7 mouse cellular contexts compared by ENCODE assay signal in the genomic region with DNA sequence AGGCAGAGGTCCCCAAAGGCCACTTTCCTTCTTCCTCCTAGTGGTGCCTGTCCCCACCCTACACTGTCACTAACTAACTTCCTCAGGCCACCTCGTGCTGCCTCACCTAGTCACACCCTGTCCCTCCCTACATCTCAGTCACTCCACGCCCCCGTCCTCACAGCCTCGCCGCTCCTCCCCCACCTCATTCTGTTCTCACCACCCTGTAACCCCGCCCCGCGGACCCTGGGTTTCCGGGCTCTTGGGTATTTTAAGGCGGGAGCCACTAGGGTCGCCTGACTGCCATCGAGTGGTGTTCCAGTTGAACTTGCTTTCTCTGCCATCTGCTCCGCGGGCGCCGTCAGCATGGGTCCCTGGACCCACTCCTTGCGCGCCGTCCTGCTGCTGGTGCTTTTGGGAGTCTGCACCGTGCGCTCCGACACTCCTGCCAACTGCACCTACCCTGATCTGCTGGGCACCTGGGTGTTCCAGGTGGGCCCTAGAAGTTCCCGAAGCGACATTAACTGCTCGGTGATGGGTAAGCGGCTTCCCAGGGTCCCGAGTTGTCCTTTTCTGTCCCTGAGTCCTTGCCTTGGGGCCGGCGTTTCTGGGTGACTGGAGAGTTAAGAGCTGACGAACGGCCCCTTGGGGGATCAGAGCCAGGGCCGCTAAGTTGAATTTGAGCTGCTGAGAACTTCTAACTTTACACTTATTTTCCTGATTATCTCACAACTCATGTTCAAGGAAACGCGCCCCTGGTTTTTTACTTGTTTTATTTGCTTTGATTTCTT. TPM values are rescaled to one million over a fixed set of nuclear protein-coding genes. Genes with fewer than 3 reads are reported as not detected.
DNase-seq lines count a peak whose midpoint lies in the region; ATAC-seq and TF ChIP-seq lines count a peak whose summit lies in the region.

TSS of gene Ctsc (plus strand) at position 228 of the 770 bp plus-strand sequence.

- peak within 1 kb of the TSS; percentile 88 for H3K4me2 ChIP-seq in embryonic facial prominence, embryonic 15.5 days (replicated peaks)
- peak within 1 kb of the TSS; percentile 87 for H3K4me2 ChIP-seq in limb, embryonic 13.5 days (replicated peaks)
- peak within 1 kb of the TSS; percentile 89 for H3K4me2 ChIP-seq in midbrain, embryonic 15.5 days

- no peaks in the 10 kb centered on the region for H3K4me1 ChIP-seq in embryonic facial prominence, embryonic 15.5 days
- peaks cover 9% of the 10 kb centered on the region for H3K4me1 ChIP-seq in limb, embryonic 13.5 days
- H3K4me1 ChIP-seq in midbrain, embryonic 15.5 days, result peaks cover 13% of the 10 kb centered on the region; the same call in 1 of the 2 replicates
- peaks cover 6% of the 10 kb centered on the region; the same call in 1 of the 2 replicates for H3K4me1 ChIP-seq in spleen, adult 2 months (ENCODE audit: control insufficient read depth, insufficient read depth, insufficient read length)

- TF ChIP-seq CTCF in spleen, adult 2 months (IDR thresholded peaks at IDR 0.05; ENCODE audit: extremely low read depth, insufficient read depth, insufficient read length, insufficient replicate concordance), result no peak

- DNase-seq in adrenal gland, postnatal 4 days (ENCODE audit: low spot score in 2 of 2), result peak; percentile 30 to 31
- DNase-seq in heart, adult 8-10 months (ENCODE audit: low spot score), result peak; percentile 73
- DNase-seq in kidney, adult 9 months, result peak; percentile 80
- DNase-seq in spleen, adult 2 months (ENCODE audit: low read depth in 1 of 2, low spot score in 2 of 2), result peak; percentile 91 to 98

- TF ChIP-seq POLR2A in spleen, adult 2 months (IDR thresholded peaks at IDR 0.05; ENCODE audit: low read depth, low read length), result peak; percentile 93

- ATAC-seq in embryonic facial prominence, embryonic 15.5 days (ENCODE audit: insufficient number of reproducible peaks, low FRiP score, low TSS enrichment, low read depth), result peak; percentile 79
- ATAC-seq in limb, embryonic 13.5 days (ENCODE audit: low FRiP score, low read depth), result peak; percentile 83
- peak; percentile 88 for ATAC-seq in midbrain, embryonic 15.5 days (replicated peaks)

- H3K4me3 ChIP-seq in embryonic facial prominence, embryonic 15.5 days (replicated peaks), result peak within 1 kb of the TSS; percentile 55
- H3K4me3 ChIP-seq in limb, embryonic 13.5 days, result peak within 1 kb of the TSS; percentile 57
- peak within 1 kb of the TSS; percentile 44 for H3K4me3 ChIP-seq in midbrain, embryonic 15.5 days
- peak within 1 kb of the TSS; percentile 96 for H3K4me3 ChIP-seq in spleen, adult 2 months (ENCODE audit: extremely low read depth, insufficient read depth, insufficient read length)

- H3K9ac ChIP-seq in embryonic facial prominence, embryonic 15.5 days, result peak within 1 kb of the TSS; percentile 57
- H3K9ac ChIP-seq in limb, embryonic 13.5 days, result peak within 1 kb of the TSS; percentile 71
- H3K9ac ChIP-seq in midbrain, embryonic 15.5 days, result peak within 1 kb of the TSS; percentile 47

- peak within 1 kb of the TSS; percentile 63 for H3K27ac ChIP-seq in embryonic facial prominence, embryonic 15.5 days (replicated peaks)
- no peak within 1 kb of the TSS for H3K27ac ChIP-seq in limb, embryonic 13.5 days
- H3K27ac ChIP-seq in midbrain, embryonic 15.5 days, result no peak within 1 kb of the TSS
- H3K27ac ChIP-seq in spleen, adult 2 months (ENCODE audit: insufficient read depth, low read length), result peak within 1 kb of the TSS; percentile 98

- no peaks in the 10 kb centered on the region for H3K27me3 ChIP-seq in embryonic facial prominence, embryonic 15.5 days
- no peaks in the 10 kb centered on the region for H3K27me3 ChIP-seq in limb, embryonic 13.5 days
- H3K27me3 ChIP-seq in midbrain, embryonic 15.5 days (replicated peaks), result no peaks in the 10 kb centered on the region
- H3K27me3 ChIP-seq in spleen, adult 2 months (ENCODE audit: control insufficient read depth, insufficient read depth, low read length), result no peaks in the 10 kb centered on the region

- no peaks in the 10 kb centered on the region for H3K9me3 ChIP-seq in embryonic facial prominence, embryonic 15.5 days (replicated peaks)
- H3K9me3 ChIP-seq in limb, embryonic 13.5 days, result no peaks in the 10 kb centered on the region
- no peaks in the 10 kb centered on the region for H3K9me3 ChIP-seq in midbrain, embryonic 15.5 days

- H3K36me3 ChIP-seq in embryonic facial prominence, embryonic 15.5 days, result no peaks in the 10 kb centered on the region
- H3K36me3 ChIP-seq in limb, embryonic 13.5 days, result no peaks in the 10 kb centered on the region
- H3K36me3 ChIP-seq in midbrain, embryonic 15.5 days (replicated peaks), result no peaks in the 10 kb centered on the region
- H3K36me3 ChIP-seq in spleen, adult 2 months (ENCODE audit: control insufficient read depth, insufficient read depth, low read length), result peaks cover 9% of the 10 kb centered on the region

- WGBS in embryonic facial prominence, embryonic 15.5 days, result 2% methylated on average over 34 of the region's 34 CpGs
- WGBS in limb, embryonic 13.5 days, result 1% methylated on average over 34 of the region's 34 CpGs
- 2% methylated on average over 34 of the region's 34 CpGs for WGBS in midbrain, embryonic 15.5 days
- WGBS in spleen, adult 2 months, result 1% methylated on average over 34 of the region's 34 CpGs

RNA-seq across cellular contexts. Expression of gene Ctsc, which starts in this region (rescaled TPM):
- 10 to 100 TPM; 26.0 to 27.3 TPM for total RNA-seq in adrenal gland, postnatal 4 days (2021)
- 86.2 and 89.7 TPM in 2 replicates for polyA plus RNA-seq in embryonic facial prominence, embryonic 15.5 days (2015; fragmentation: Nextera tagmentation; extraction: Ambion mirVana)
- total RNA-seq in heart, adult 8-10 months (2022), result 10 to 100 TPM; 26.1 to 36.4 (median 30.6) TPM
- 36.5 and 43.8 TPM in 2 replicates for polyA plus RNA-seq in limb, embryonic 13.5 days (2015; fragmentation: Nextera tagmentation; extraction: Ambion mirVana)
- polyA plus RNA-seq in midbrain, embryonic 15.5 days (2015; fragmentation: Nextera tagmentation; extraction: Ambion mirVana), result 15.5 and 17.6 TPM in 2 replicates
- 136 and 137 TPM in 2 replicates for polyA plus RNA-seq in spleen, adult 2 months (2012; rRNA removed)

Comparison
In these comparisons a context has a peak if more than half of its experiments do, and no peak if none do; other contexts are left out.
1. DNase-seq: peak in every context shown above with its lines; median percentile 94 in spleen, adult 2 months; 80 in kidney, adult 9 months; 73 in heart, adult 8-10 months; 30 in adrenal gland, postnatal 4 days.
2. H3K27ac ChIP-seq: peak in embryonic facial prominence, embryonic 15.5 days (single experiment) and spleen, adult 2 months (single experiment); none in limb, embryonic 13.5 days (single experiment) and midbrain, embryonic 15.5 days (single experiment).
3. H3K4me3 ChIP-seq: peak in every context shown above with its lines; median percentile 96 in spleen, adult 2 months; 57 in limb, embryonic 13.5 days; 55 in embryonic facial prominence, embryonic 15.5 days; 44 in midbrain, embryonic 15.5 days.
4. Peak in every context shown above with its lines, with median percentiles within 50 percentile points of each other: ATAC-seq, H3K4me2 ChIP-seq and H3K9ac ChIP-seq.